Mouse (Mus musculus): Measurements from ENCODE around the gene Smok3c.
"Not testable (repeated sequence)": the region's sequence is repeated elsewhere in the genome, so short reads cannot be mapped to it uniquely, and the experiment has no call there.

Gene Smok3c

DNA sequence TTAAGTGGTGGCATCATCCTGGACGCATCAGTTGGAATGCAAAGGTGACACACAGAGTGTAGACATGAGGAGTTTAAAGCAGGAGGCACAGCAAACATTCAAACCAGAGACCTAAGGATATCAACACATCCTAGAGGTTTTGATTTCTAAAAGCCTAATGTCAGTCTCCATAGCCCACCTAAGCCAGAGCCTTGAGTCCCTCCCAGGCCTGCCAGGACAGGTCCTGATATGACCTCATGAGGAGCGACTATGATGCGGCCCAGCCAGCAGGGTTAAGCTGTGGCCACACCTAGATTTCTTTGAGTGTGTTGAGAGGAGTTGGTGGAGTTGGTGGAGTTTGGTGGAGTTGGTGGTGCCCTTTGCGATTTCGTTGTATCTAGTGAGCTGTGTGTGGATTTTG is at the start of gene Smok3c:
Gene Smok3c, plus strand, starts transcription at position 301 of the 400 bp plus-strand sequence.
- not testable (repeated sequence) for DNase-seq (ENCODE audit: low read depth)

DNA sequence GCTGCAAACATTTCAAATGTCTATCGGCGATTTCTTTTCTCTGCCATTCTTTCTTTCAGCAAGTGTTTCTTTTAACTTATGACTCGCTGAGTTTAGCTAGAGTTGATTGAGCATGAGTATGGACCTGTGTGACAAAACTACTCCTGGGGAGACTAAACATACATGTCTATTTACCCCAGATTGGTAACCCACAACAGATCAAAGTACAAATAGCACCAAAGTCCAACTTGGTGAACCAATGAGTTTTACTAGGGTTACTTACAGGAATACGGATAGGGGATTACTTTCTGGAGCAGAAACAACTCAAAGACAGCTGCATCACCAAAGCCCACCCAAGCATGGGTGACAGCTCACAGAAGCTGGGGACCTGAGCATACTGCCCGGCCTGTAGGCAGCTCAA is 43.6 kb upstream of the Smok3c start:
- DNase-seq (ENCODE audit: low read depth) = no peak

DNA sequence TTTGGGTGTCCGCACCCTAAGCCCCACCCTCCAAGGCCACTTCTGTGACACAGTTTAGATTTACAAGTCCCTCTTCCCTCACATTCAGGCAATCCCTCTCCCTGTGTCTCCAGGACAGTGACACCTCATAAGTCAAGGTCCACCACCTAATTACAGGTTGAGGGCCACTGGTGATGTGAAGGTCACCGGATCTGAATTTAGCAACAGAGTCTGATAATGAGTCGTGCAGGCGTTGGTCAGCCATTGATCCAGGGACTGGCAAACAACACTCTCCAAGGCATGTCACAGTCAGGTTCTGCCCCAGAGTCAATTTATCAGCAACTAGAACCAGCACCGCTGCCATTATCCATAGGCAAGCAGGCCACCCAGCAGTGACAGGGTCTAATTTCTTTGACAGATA is 40.6 kb upstream of the Smok3c start:
- DNase-seq (ENCODE audit: low read depth) = no peak

DNA sequence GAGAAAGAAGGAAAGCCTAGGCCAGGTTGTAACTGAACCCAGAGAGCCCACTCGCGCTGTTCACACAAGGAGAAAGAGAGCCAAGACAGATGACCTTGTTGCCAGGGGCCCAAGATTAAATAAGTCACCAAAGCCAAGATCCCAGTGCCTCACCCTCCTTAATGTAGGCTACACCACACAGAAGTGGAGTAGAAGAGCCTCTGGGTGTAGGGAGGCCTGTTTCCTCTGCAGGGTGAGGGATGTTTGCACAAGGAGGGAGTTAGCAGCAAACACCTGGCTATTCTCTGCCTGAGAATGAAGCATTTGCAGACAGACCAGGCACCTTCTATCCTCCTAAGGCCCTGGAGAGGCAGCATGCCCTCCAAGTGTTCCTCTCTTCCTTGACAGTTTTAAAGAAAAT is 36.5 kb upstream of the Smok3c start:
- DNase-seq (ENCODE audit: low read depth) = no peak

DNA sequence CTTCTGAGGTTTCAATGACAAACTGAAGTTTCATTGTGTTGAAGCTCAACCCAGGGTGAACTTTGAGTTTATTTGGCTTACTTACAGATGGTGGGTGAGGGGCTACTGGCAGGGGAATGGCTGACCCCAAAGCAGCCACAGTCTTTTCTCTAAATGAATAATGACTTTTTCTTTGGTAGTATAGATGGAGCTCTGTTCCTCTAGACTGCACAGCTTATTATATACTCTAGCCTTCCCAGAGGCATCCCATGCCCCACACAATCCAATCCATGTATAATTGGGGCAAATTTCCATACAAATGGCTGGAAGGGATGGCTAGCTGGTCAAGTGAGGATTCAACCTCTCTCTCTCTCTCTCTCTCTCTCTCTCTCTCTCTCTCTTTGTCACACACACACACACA is 36.0 kb upstream of the Smok3c start:
- DNase-seq (ENCODE audit: low read depth) = no peak

DNA sequence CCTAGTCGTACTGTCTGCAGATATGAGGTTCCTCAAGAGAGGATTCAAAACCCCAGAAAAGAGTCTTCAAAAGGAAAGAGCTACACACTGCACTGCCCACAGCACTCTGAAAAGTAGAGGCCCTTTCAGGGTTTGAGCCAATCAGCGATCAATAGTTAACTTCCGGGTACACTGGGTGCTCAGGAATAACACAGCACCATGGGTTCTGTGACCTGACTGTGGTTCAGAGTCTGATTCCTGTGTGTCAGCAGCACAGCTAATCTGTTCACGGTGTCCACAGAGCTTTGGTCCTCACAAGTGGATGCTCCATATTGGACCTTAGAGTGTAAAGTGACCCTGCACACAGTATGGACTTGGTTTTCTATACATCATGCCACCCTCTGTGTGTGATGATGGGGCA is 33.4 kb upstream of the Smok3c start:
- not testable (repeated sequence) for DNase-seq (ENCODE audit: low read depth)

DNA sequence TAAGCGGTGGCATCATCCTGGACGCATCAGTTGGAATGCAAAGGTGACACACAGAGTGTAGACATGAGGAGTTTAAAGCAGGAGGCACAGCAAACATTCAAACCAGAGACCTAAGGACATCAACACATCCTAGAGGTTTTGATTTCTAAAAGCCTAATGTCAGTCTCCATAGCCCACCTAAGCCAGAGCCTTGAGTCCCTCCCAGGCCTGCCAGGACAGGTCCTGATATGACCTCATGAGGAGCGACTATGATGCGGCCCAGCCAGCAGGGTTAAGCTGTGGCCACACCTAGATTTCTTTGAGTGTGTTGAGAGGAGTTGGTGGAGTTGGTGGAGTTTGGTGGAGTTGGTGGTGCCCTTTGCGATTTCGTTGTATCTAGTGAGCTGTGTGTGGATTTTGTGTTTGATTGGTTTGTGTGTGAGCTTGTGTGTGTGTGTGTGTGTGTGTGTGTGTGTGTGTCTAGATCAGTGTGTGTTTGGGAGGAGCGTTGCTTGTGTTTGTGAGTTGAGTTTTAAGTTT is 32.0 kb upstream of the Smok3c start, which contains the start of the genes Smok3a and Smok3b:
Gene Smok3a, plus strand, starts transcription at position 301 of the 519 bp plus-strand sequence.
Gene Smok3b, plus strand, starts transcription at position 469 of the 519 bp plus-strand sequence.
- not testable (repeated sequence) for DNase-seq (ENCODE audit: low read depth)

DNA sequence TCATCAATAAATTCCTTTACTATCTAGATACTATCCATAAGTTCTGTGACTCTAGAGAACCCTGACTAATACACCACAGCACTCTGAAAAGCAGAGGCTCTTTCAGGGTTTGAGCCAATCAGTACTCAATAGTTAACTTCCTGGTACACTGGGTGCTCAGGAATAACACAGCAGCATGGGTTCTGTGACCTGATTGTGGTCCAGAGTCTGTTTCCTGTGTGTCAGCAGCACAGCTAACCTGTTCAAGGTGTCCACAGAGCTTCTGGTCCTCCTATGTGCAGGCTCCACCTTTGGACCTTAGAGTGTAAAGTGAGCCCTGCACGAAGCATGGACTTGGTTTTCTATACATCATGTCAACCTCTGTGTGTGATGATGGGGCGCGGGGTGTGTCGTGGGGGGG is 20.8 kb downstream of the Smok3c start:
- DNase-seq (ENCODE audit: low read depth) = no peak

DNA sequence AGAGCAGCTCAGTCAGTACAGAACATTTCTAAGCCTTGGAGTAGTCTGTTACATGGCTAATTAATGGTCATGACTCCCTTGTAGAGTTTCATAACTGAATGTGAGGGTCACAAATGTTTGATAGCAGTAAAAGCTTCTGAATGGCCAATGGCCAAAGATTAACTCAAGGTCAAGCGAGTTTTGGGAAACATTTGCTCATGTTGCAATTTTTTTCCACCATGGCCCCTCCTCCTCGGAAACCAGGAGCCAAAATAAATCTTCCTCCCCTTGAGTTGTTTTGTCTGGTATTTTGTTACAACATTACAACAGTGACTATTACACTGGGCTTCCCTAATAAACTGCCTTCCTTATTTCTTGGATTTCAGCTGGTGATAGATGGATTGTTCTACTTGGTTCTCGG is 22.7 kb downstream of the Smok3c start:
- no peak for DNase-seq (ENCODE audit: low read depth)

DNA sequence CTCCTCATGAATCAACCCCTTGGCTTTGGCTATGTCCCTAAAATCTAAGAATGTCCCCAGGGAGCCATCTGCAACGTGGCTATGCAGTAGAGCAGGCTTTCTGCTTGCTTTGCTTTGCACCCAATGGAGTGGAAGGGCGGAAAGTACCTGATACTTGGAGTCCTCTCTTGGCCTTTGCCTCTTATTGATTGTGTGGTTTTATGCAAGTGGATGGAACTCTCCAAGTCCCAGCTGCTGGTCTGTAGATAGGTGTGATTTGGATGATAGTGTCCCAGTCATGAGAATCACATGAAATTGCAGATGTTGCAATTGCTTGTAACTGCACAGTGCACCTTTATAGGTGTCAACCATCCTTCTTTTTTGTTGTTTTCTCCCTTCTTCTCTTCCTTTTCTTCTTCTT is 23.2 kb downstream of the Smok3c start:
- no peak for DNase-seq (ENCODE audit: low read depth)

DNA sequence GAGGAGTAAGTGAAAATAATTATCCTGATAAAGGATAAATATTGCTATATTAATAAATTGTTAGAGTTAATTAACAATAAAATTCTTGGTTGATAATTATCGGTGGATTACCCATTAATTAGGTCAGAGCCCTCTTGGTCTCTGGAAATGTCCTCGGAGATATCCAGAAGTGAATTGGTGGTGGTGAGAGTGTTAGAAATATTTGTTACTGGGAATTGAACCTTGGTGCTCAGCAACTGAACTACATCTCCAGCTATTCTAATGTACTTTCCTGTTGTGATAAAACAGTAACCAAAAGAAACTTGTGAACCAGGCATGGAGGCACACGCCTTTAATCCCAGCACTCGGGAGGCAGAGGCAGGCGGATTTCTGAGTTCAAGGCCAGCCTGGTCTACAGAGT is 27.5 kb downstream of the Smok3c start:
- DNase-seq (ENCODE audit: low read depth) = no peak

DNA sequence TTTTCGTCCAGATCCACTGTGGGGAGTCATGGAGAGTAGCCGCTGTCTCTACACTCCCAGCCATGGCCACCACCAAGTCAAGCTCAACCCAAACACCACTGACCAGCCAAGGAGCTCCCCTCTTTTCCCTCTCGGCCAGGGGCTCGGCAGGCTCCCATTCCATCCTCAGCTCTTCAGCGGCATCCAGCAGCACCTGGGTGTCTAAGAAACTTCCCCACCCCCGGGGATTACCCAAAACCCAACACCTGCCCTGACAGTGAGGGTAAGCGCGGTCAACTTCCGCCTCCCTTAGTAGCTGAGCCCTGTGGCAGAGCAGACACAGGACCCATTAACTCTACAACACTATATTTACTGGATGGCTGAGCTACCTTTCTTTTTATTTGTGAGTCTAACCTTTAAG is 28.5 kb downstream of the Smok3c start:
- DNase-seq (ENCODE audit: low read depth) = no peak

DNA sequence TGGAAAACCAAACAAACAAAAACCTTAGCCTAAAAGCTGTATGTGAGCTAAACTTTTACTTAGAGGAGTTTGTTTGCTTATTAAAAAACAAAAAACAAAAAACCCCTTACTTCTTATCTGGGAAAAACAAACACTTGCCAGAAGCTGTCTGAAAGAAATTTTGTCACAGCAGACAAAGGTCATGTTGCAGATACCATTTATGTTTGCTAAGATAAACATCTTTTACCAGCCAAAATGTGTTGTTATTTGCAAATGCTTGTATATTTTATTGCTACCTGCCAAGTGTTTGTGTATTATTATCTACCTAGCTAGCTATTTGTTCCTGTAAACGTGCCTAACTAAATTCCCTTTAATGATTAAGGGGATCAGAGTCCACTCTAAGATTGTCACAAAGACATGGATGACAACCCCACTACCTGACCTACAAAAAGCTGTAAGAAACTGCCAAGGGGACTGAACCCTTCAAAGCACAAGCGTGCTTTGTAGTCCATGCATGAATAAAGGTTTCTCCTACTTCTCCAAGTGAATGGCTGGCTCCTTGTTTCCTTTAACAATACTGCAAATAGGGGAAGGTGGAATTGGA is 30.4 kb downstream of the Smok3c start:
- DNase-seq (ENCODE audit: low read depth) = no peak

DNA sequence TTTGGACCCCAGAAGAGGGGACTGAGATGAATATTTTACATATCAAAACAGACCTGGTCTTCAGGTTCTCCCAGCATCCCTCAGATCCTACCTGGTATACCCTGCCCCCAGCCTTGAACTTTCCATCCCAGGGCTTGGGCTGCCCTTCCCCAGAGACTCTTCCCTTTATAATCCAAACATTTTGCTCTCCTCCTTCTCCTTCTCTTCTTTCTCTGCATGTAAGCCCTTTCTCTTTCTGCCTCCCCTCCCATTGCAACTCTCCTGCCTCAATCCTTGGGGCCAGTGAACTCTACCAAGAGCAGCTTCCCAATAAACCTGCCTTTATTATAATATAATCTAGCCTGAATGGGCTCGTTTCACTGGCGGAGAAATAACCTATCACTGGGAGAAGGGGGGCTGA is 30.9 kb downstream of the Smok3c start:
- no peak for DNase-seq (ENCODE audit: low read depth)

DNA sequence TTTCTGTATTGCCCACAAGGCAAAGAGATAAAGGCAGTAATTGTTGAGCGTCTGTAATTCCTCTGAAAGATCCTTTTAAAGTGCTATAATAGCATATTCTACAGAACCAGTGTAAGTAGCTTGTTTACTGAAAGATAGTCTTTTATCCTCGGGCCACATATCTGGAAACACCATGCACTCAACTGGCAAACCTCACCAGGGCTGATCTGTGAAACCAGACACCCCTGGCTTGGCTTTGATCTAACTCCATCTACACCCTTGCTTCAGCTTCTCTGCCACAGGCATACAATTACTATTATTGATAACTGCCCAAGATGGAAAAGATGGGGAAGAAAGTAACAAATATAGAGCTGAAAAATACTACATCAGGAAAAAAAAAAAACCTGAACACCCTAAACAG is 31.5 kb downstream of the Smok3c start:
- no peak for DNase-seq (ENCODE audit: low read depth)

DNA sequence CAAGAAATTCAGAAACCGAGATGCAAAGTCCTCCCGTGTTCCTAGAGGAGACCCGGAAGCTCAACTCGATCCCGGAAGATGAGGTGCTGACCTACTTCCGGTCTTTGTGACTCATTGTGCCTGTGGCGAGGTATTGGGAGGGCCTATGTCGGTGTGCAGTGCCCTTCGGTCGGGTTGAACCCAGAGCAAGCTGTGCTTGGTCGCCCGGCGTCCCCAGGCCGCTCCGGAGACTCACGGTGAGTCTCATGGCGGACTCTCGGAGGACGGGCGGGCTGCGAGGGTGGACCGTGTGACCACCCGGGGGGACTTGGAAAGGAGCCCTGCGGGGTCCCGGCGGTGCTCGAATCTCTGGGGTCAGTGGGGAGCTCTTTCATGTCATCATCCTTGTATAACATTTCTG is 32.0 kb downstream of the Smok3c start, which contains the start of gene Zkscan1:
Gene Zkscan1, plus strand, starts transcription at position 89 of the 400 bp plus-strand sequence.
- DNase-seq (ENCODE audit: low read depth) = peak; percentile 72

DNA sequence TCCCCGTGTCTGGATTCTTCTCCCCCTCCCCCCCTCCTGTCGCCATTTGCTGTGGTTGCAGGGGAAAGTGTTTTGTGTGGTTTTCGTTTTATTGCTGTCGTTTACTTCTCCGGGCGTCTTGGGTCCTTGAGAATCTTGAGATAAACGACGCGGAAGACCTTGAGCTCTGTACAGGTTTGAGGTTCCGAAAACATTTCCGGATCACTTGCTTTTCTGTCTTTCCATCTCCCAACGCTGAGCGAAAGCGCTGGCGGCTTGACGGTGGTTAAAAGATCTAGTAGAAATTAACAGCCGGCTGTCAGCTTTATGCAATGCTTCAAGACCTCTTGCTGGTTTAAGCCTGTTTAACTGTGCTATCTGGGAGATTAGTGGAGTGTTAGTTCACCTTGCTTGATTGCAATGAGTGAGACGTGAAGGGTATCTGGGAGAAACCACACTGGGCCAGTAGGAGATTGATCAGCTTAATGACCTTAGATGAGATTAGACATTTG is 32.5 kb downstream of the Smok3c start:
- DNase-seq (ENCODE audit: low read depth) = no peak

DNA sequence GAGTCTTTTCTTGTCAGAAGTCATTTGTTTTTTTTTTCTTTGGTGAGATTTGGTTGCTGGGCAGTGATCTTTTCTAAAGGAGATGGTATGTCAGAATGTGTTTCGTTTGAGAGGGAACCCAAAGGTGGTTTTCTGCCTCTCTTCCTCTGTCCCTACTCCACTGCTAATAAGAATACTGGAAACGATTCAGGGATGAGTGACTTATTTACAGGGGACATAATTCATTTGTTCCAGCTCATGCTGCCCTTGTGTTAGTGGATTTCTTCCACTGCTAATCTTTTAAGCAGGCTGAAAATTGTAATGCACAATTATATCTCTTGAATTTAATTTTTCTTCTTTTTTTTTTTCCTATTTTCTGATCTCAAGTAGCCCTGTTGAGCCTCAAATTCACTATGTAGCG is 33.8 kb downstream of the Smok3c start:
- DNase-seq (ENCODE audit: low read depth) = no peak

DNA sequence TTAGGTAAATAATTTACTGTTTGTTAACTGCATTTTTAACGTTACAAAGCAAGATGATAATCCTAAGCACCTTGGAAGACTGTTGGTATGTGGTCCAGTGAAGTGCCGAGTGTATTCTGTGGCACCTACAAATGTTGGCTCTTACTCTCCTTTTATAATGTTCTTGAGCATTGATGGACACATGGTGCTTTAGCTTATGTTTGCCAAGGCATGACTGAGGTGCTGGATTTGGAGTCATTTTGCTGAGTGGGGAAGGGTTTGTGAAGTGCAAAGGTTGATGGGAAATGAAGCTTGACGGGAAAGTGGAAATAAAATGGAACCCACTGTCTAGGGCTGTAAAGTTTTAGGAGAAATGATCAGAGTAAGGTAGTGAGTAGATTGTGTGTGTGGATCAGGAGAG is 35.4 kb downstream of the Smok3c start:
- no peak for DNase-seq (ENCODE audit: low read depth)

DNA sequence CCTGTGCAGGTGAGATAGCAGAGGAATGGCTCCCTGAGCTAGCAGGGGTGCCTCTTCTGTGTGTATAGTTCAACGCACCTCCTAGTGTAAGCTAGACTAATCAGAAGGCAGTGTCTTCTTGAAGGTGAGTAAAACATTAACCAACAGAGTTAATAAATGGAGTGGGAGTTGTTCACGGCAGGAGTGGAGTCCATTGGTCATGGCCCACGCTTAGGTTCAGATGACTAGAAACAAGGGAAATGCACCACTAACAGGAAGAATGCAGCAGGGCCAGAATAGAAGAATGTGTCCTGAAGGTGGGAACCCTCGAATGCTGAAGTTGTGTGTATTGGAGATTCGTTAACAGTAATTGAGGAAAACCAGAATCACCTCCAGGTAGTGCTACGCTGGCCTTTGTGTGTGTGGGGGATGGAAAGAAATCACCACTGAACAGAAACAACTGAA is 36.1 kb downstream of the Smok3c start:
- no peak for DNase-seq (ENCODE audit: low read depth)

DNA sequence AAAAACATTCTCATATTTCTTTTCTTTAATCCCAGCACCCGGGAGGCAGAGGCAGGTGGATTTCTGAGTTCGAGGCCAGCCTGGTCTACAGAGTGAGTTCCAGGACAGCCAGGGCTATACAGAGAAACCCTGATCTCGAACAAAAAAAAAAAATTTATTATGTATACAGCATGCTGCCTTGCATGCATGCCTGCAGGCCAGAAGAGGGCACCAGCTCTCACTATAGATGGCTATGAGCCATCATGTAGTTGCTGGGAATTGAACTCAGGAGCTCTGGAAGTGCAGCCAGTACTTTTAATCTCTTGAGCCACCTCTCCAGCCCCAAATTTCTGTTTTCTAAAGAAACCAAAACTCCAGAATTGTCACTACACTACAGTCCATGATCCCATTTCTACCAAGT is 37.3 kb downstream of the Smok3c start:
- no peak for DNase-seq (ENCODE audit: low read depth)

DNA sequence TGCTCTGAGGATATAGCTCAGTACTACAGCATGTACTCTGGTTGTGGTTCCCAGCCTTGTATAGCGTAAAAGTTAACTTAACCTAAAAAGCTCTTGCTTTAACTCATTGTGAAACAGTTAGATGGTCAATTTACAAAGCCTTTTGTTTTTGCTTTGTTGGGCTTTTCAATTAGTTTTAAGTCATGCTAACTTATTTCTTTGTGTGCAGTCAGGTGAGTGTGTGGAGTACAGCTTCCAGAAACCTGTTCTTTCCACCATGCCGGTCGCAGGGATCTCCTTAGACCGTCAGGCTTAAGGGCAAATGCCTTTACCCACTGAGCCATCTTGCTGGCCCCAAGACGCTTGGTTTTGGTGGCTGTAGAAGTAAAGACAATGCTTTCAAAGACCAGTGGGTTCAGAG is 37.7 kb downstream of the Smok3c start:
- no peak for DNase-seq (ENCODE audit: low read depth)

DNA sequence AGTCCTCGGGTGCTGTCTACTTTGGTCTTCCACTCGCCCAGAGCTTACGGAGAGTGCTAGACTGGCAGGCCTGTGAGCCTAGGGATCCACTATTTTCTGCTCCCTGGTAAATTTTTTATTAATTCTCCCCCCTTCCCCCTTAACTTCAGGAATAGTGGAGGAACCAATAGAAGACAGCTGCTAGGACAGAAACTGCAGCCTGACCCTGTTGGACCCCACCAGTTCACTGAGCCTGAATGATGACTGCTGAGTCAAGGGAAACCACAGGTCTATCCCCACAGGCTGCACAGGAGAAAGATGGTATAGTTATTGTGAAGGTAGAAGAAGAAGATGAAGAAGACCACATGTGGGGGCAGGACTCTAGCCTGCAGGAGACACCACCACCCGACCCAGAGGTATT is 39.8 kb downstream of the Smok3c start:
- no peak for DNase-seq (ENCODE audit: low read depth)

DNA sequence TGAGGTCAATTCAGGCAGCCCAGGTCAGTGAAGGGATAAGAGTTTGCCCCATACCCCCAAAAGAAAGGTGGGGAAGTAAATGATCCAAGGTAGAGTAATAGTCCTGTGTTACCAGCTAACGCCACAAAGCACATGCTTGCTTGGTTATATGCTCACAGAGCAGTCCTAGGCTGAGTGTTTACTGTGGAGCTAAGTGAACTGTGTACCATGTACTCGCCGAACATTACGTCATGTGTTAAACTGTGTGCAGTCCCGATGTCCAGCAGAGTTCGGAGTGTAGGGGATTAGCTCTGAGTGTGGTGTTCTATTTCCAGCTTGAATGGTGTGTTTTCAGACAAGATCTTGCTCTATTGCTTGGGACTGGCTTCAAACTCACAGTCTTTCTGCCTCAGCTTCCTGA is 41.5 kb downstream of the Smok3c start:
- DNase-seq (ENCODE audit: low read depth) = no peak

Measured in fibroblast of lung, adult 2 months (primary cell).